ENCODE assay signal across 12 mouse cellular contexts in genomic region chr5:16265385-16265784, GRCm38 (mm10).
DNase-seq lines count a peak whose midpoint lies in the region; ATAC-seq and TF ChIP-seq lines count a peak whose summit lies in the region.
"Had no signal": no experiment of that assay in that cellular context is flagged by ENCODE, and none has a peak within 500 bp of the region (broad histone marks: within the 10 kb centered on the region; RNA-seq: fewer than 3 reads in every experiment).

No protein-coding gene starts in this region.

- TF ChIP-seq CTCF in midbrain, postnatal 0 days (IDR thresholded peaks at IDR 0.05): no peak

- no peaks in the 10 kb centered on the region for H3K9me3 ChIP-seq in forebrain, embryonic 16.5 days (ENCODE audit: control insufficient read depth, low read length)
- no peaks in the 10 kb centered on the region for H3K9me3 ChIP-seq in midbrain, postnatal 0 days (ENCODE audit: low read length)
- H3K9me3 ChIP-seq in neural tube, embryonic 15.5 days (replicated peaks): no peaks in the 10 kb centered on the region
- H3K9me3 ChIP-seq: limb, embryonic 13.5 days; neural tube, embryonic 12.5 days had no signal

- H3K9ac ChIP-seq in forebrain, embryonic 16.5 days (replicated peaks; ENCODE audit: low read depth, low read length): no peak overlapping the region
- H3K9ac ChIP-seq in midbrain, postnatal 0 days (replicated peaks; ENCODE audit: low read length, poor library complexity, severe bottlenecking): no peak overlapping the region
- H3K9ac ChIP-seq in neural tube, embryonic 15.5 days (replicated peaks): no peak overlapping the region
- H3K9ac ChIP-seq: limb, embryonic 13.5 days; neural tube, embryonic 12.5 days had no signal

- H3K4me2 ChIP-seq in forebrain, embryonic 16.5 days (ENCODE audit: low read length): no peak overlapping the region
- H3K4me2 ChIP-seq in midbrain, postnatal 0 days (ENCODE audit: low read depth, low read length, poor library complexity, severe bottlenecking): no peak overlapping the region
- no peak overlapping the region for H3K4me2 ChIP-seq in neural tube, embryonic 15.5 days
- H3K4me2 ChIP-seq: limb, embryonic 13.5 days; neural tube, embryonic 12.5 days had no signal

- H3K27me3 ChIP-seq in forebrain, embryonic 16.5 days (replicated peaks; ENCODE audit: control insufficient read depth, insufficient read depth, low read length): no peaks in the 10 kb centered on the region
- H3K27me3 ChIP-seq in midbrain, postnatal 0 days (ENCODE audit: insufficient read depth, low read length): no peaks in the 10 kb centered on the region
- no peaks in the 10 kb centered on the region for H3K27me3 ChIP-seq in neural tube, embryonic 15.5 days (replicated peaks)
- H3K27me3 ChIP-seq: limb, embryonic 13.5 days; neural tube, embryonic 12.5 days had no signal

- no peaks in the 10 kb centered on the region for H3K36me3 ChIP-seq in forebrain, embryonic 16.5 days (ENCODE audit: control insufficient read depth, insufficient read depth)
- H3K36me3 ChIP-seq in midbrain, postnatal 0 days (ENCODE audit: insufficient read depth, low read length): no peaks in the 10 kb centered on the region
- no peaks in the 10 kb centered on the region for H3K36me3 ChIP-seq in neural tube, embryonic 15.5 days
- H3K36me3 ChIP-seq: limb, embryonic 13.5 days; neural tube, embryonic 12.5 days had no signal

- WGBS in forebrain, embryonic 16.5 days: 39% methylated on average over 6 of the region's 6 CpGs
- WGBS in midbrain, postnatal 0 days: 26% methylated on average over 6 of the region's 6 CpGs
- 76% methylated on average over 6 of the region's 6 CpGs for WGBS in neural tube, embryonic 15.5 days

- H3K4me1 ChIP-seq in forebrain, embryonic 16.5 days (replicated peaks; ENCODE audit: control insufficient read depth, insufficient read depth, low read length): no peaks in the 10 kb centered on the region
- no peaks in the 10 kb centered on the region; the same call in 1 of the 2 replicates for H3K4me1 ChIP-seq in midbrain, postnatal 0 days (ENCODE audit: insufficient read depth, low read length)
- H3K4me1 ChIP-seq in neural tube, embryonic 15.5 days: no peaks in the 10 kb centered on the region
- H3K4me1 ChIP-seq: limb, embryonic 13.5 days; neural tube, embryonic 12.5 days had no signal

- no peak overlapping the region for H3K4me3 ChIP-seq in forebrain, embryonic 16.5 days (replicated peaks; ENCODE audit: low read length)
- H3K4me3 ChIP-seq in midbrain, postnatal 0 days (ENCODE audit: low read depth, low read length): no peak overlapping the region
- H3K4me3 ChIP-seq in neural tube, embryonic 15.5 days (replicated peaks): no peak overlapping the region
- H3K4me3 ChIP-seq: limb, embryonic 13.5 days; neural tube, embryonic 12.5 days had no signal

- ATAC-seq in forebrain, embryonic 16.5 days: peak; percentile 55
- 0 out of 2 replicates have a peak, but pooled peaks have one; percentile 13 for ATAC-seq in midbrain, postnatal 0 days (ENCODE audit: low FRiP score)
- ATAC-seq in neural tube, embryonic 15.5 days (ENCODE audit: low FRiP score): no peak

- DNase-seq in cerebellum, postnatal 10 days: peak; percentile 58 to 68
- no peak for DNase-seq in cerebellum, adult 18-20 months
- DNase-seq in layer of hippocampus, adult 9-11 months: peak; percentile 18
- DNase-seq in layer of hippocampus, adult 9-10 months (ENCODE audit: low spot score): no peak
- peak; percentile 72 for DNase-seq in midbrain, postnatal 0 days (ENCODE audit: low spot score)
- DNase-seq in lung, postnatal 14 days: no peak
- DNase-seq: kidney, adult 11 months; thymus, postnatal 4 days had no signal

- H3K27ac ChIP-seq in forebrain, embryonic 16.5 days (ENCODE audit: low read length): no peak overlapping the region
- no peak overlapping the region for H3K27ac ChIP-seq in midbrain, postnatal 0 days (ENCODE audit: low read depth, low read length)
- no peak overlapping the region for H3K27ac ChIP-seq in neural tube, embryonic 15.5 days (replicated peaks)
- H3K27ac ChIP-seq: limb, embryonic 13.5 days; neural tube, embryonic 12.5 days had no signal

Comparison
In these comparisons a context has a peak if more than half of its experiments do, and no peak if none do; other contexts are left out.
1. DNase-seq: peak in cerebellum, postnatal 10 days (2 of 2), layer of hippocampus, adult 9-11 months (single experiment) and midbrain, postnatal 0 days (single experiment); none in cerebellum, adult 18-20 months (0 of 2), layer of hippocampus, adult 9-10 months (single experiment) and lung, postnatal 14 days (single experiment).